Mouse (Mus musculus): ENCODE measurements around the gene Obox8. TPM values are rescaled to one million over a fixed set of nuclear protein-coding genes. Genes with fewer than 3 reads are reported as not detected.

Obox8 gene
- polyA plus RNA-seq (2015; fragmentation: Nextera tagmentation; extraction: Ambion mirVana), result not detected in 2 replicates

DNA sequence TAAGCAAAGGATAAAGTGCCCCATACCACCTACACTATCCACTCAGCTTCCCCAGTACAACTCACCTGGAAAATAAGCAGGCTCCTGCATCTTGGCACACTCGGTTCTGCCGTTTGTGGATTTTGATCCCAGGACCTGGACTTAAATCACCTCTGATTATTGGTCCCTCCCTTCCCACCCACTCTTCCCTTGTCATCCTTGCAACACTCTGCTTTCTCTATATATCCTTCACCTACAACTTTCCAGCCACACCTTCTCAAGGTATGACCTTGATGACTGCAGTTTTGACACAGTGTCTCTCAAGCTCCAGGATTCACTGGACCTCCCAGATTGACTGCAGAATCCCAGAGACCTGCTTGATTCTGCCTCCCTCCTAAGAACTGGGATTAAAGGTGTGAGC lies at the start of gene Obox8:
Gene Obox8, minus strand, starts transcription at position 101 of the 400 bp plus-strand sequence.
- Histone ChIP-seq H3K4me2 (ENCODE audit: low read depth, low read length) (no peak within 1 kb of the TSS), H3K9me3 (replicated peaks; ENCODE audit: control insufficient read depth, low read length) (peaks cover 17% of the 10 kb centered on the region), H3K4me3 (ENCODE audit: low read length) (no peak within 1 kb of the TSS), H3K4me1 (ENCODE audit: control insufficient read depth, insufficient read depth, low read length) (no peaks in the 10 kb centered on the region), H3K9ac (ENCODE audit: low read length) (no peak within 1 kb of the TSS), H3K36me3 (ENCODE audit: control insufficient read depth, insufficient read depth) (no peaks in the 10 kb centered on the region), H3K27ac (ENCODE audit: low read length) (no peak within 1 kb of the TSS), H3K27me3 (ENCODE audit: control insufficient read depth, insufficient read depth, low read length) (no peaks in the 10 kb centered on the region)
- no peak for ATAC-seq (replicated peaks; ENCODE audit: extremely low read depth, insufficient read depth, low FRiP score)
- 72% methylated on average over 2 of the region's 2 CpGs for WGBS

- no peak overlapping the region for H3K27ac ChIP-seq (ENCODE audit: low read length)
- no peaks in the 10 kb centered on the region for H3K27me3 ChIP-seq (ENCODE audit: control insufficient read depth, insufficient read depth, low read length)
- 25% methylated on average over 2 of the region's 2 CpGs for WGBS
- no peak overlapping the region for H3K4me3 ChIP-seq (ENCODE audit: low read length)
- no peaks in the 10 kb centered on the region for H3K36me3 ChIP-seq (ENCODE audit: control insufficient read depth, insufficient read depth)
- H3K4me2 ChIP-seq (ENCODE audit: low read depth, low read length), result no peak overlapping the region
- H3K4me1 ChIP-seq (ENCODE audit: control insufficient read depth, insufficient read depth, low read length), result no peaks in the 10 kb centered on the region
- H3K9ac ChIP-seq (ENCODE audit: low read length), result no peak overlapping the region
- no peak for ATAC-seq (replicated peaks; ENCODE audit: extremely low read depth, insufficient read depth, low FRiP score)
- no peaks in the 10 kb centered on the region; the same call in 1 of the 2 replicates for H3K9me3 ChIP-seq (replicated peaks; ENCODE audit: control insufficient read depth, low read length)
These were observed 16.1 kb downstream of the Obox8 start for GRCm38 (mm10) chr7:14317209-14317608.

DNA sequence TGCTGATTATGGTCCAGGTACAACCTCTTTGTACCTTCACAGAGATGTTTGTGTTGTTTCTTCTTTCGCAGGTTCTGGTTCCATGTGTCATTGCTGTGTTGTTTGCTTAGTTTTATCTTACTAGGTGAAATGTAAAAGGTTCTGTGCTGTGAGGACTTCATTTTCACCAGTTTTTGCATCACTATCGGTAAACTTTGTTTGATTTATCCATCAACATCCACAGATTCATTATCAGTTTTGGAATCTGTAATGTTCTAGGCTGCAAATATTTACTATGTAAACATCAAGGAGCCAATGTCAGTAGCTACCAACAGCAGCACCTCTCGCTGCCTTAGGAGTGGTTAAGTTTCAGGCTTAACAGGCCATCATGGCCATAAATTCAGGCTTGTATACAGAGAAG lies 24.7 kb downstream of the Obox8 start:
- peaks cover 14% of the 10 kb centered on the region for H3K9me3 ChIP-seq (replicated peaks; ENCODE audit: control insufficient read depth, low read length)
- H3K36me3 ChIP-seq (ENCODE audit: control insufficient read depth, insufficient read depth), result no peaks in the 10 kb centered on the region
- H3K9ac ChIP-seq (ENCODE audit: low read length), result no peak overlapping the region
- WGBS, result 59% methylated on average over 3 of the region's 3 CpGs
- no peaks in the 10 kb centered on the region for H3K27me3 ChIP-seq (ENCODE audit: control insufficient read depth, insufficient read depth, low read length)
- H3K4me3 ChIP-seq (ENCODE audit: low read length), result no peak overlapping the region
- H3K27ac ChIP-seq (ENCODE audit: low read length), result no peak overlapping the region
- no peak overlapping the region for H3K4me2 ChIP-seq (ENCODE audit: low read depth, low read length)
- H3K4me1 ChIP-seq (ENCODE audit: control insufficient read depth, insufficient read depth, low read length), result no peaks in the 10 kb centered on the region
- ATAC-seq (replicated peaks; ENCODE audit: extremely low read depth, insufficient read depth, low FRiP score), result no peak

- no peak for ATAC-seq (replicated peaks; ENCODE audit: extremely low read depth, insufficient read depth, low FRiP score)
- Histone ChIP-seq H3K4me3 (ENCODE audit: low read length) (no peak overlapping the region), H3K36me3 (ENCODE audit: control insufficient read depth, insufficient read depth) (no peaks in the 10 kb centered on the region), H3K27ac (ENCODE audit: low read length) (no peak overlapping the region), H3K9me3 (replicated peaks; ENCODE audit: control insufficient read depth, low read length) (peaks cover 14% of the 10 kb centered on the region), H3K27me3 (ENCODE audit: control insufficient read depth, insufficient read depth, low read length) (no peaks in the 10 kb centered on the region), H3K4me2 (ENCODE audit: low read depth, low read length) (no peak overlapping the region), H3K9ac (ENCODE audit: low read length) (no peak overlapping the region), H3K4me1 (ENCODE audit: control insufficient read depth, insufficient read depth, low read length) (no peaks in the 10 kb centered on the region)
- WGBS, result 74% methylated on average over 6 of the region's 6 CpGs
These were observed 25.8 kb downstream of the Obox8 start for GRCm38 (mm10) chr7:14307571-14307970.

Other genes starting within 250 kb of the Obox8 start
- gene Sult2a3, start 210.5 kb downstream of the Obox8 start, polyA plus RNA-seq (2015; fragmentation: Nextera tagmentation; extraction: Ambion mirVana), result not detected in 2 replicates
- not detected in 2 replicates for gene Sult2a6, start 78.7 kb downstream of the Obox8 start, polyA plus RNA-seq (2015; fragmentation: Nextera tagmentation; extraction: Ambion mirVana)
- gene Sult2a8, start 113.2 kb upstream of the Obox8 start, polyA plus RNA-seq (2015; fragmentation: Nextera tagmentation; extraction: Ambion mirVana), result not detected in 2 replicates
- not detected in 2 replicates for gene Sult2a7, start 160.7 kb upstream of the Obox8 start, polyA plus RNA-seq (2015; fragmentation: Nextera tagmentation; extraction: Ambion mirVana)
- gene Vmn1r90, start 229.9 kb upstream of the Obox8 start, polyA plus RNA-seq (2015; fragmentation: Nextera tagmentation; extraction: Ambion mirVana), result 0.04 and 0.07 TPM in 2 replicates

Measured in heart, embryonic 16.5 days (tissue).